Mouse (Mus musculus): ENCODE measurements around the gene Desi2. TPM values are rescaled to one million over a fixed set of nuclear protein-coding genes. Genes with fewer than 3 reads are reported as not detected.
"Not testable (repeated sequence)": the region's sequence is repeated elsewhere in the genome, so short reads cannot be mapped to it uniquely, and the experiment has no call there.

Gene Desi2
- total RNA-seq, 2 experiments from 2014 or later: 19.5 to 19.7 TPM

GRCm38 (mm10) chr1:178254598-178254997, 67.4 kb downstream of the Desi2 start:
- intact Hi-C loops (cut with DNase I): no loop called here
- DNase-seq (ENCODE audit: low spot score in 2 of 2): no peak

DNA sequence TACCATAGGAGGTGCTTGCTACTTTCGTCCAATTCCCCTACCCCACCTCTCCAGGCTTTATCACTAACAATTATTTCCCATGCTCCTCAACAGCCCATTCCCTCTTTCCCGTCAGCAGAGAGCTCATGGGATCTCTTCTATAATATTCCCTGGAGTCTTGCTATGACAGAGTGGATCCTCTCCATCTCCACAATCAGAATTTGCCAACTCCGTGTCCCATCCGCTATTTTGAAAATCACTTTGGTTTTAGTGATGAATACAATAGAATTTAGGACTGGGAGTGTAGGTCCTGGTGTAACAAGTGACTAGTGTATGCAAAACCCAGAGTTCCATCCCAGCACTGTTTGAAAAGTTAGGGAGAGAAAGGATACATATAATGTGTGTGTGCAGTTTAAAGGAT, 69.1 kb downstream of the Desi2 start:
- no peak for DNase-seq (ENCODE audit: low spot score in 2 of 2)
- intact Hi-C loops (cut with DNase I): no loop called here

DNA sequence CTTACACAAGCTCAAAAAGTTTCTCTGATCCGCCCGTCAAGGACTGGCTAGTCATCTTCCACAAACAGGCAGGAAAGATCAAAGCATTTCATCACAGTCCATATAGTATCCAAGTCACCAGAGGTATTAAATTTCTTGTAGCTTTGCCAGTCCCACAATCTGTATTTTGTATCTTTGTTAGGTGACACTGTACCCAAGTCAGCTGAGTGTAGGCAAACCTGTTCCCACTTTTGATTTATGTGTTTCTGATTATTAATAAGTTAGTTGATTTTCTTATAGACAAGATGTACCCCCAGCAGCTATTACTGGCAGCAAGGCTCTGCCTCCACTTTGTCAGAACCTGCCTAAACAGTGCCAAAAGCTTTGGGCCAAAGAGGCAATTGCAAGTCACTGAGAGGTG, 71.6 kb downstream of the Desi2 start:
- intact Hi-C loops (cut with DNase I): no loop called here
- DNase-seq (ENCODE audit: low spot score in 2 of 2): no peak

DNA sequence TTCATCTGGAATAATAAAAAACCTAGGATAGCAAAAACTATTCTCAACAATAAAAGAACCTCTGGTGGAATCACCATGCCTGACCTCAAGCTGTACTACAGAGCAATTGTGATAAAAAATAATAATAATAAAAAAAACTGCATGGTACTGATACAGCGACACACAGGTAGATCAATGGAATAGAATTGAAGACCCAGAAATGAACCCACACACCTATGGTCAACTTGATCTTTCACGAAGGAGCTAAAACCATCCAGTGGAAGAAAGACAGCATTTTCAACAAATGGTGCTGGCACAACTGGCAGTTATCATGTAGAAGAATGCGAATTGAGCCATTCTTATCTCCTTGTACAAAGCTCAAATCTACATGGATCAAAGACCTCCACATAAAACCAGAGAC, 78.2 kb downstream of the Desi2 start:
- intact Hi-C loops (cut with DNase I); DNase-seq (ENCODE audit: low spot score in 2 of 2): not testable (repeated sequence)

DNA sequence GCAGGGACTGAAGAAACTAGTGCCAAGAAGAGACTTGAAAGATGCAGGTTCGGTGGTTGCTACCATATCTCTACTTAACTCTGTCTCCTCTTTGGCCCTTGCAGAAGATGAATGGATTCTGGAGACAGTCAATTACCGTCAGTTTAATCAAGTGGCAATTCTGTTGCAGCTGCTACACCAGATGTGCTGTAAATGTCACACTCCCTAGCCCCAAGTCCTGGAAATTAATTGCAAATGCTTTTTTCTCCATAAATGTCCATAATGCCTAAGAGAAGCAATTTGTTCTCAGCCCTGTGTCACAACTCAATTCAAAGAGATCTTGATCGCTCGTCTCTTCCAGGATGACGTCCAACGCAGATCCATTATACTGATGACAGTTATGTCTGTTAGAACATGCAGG, 83.4 kb downstream of the Desi2 start:
- intact Hi-C loops (cut with DNase I): no loop called here
- no peak for DNase-seq (ENCODE audit: low spot score in 2 of 2)

DNA sequence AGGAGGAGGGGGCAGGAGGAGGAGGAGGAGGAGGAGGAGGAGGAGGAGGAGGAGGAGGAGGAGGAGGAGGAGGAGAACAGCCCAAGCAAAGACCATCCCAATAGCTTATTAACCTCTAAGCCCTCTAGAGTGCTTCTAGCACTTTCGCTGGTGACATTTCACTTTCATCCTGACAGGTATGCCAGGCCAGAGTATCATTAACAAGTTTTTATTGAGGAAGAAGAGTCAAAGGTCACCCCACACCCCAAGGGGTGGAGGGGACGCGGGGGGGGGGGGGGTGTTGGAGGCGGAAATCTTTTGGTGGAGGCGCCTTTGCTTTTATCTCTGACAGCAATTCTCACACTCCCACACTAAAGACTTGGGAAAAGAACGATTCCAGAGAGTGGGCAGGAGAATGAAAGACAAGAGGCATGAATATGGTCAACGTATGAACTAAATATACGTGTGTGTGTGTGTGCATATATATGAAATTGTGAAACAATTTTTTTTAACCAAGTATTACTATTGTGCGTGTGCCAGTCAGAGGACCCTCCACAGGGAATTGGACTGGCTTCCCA, 88.0 kb downstream of the Desi2 start:
- intact Hi-C loops (cut with DNase I): no loop called here
- DNase-seq (ENCODE audit: low spot score in 2 of 2): peak; percentile 7 to 74

DNA sequence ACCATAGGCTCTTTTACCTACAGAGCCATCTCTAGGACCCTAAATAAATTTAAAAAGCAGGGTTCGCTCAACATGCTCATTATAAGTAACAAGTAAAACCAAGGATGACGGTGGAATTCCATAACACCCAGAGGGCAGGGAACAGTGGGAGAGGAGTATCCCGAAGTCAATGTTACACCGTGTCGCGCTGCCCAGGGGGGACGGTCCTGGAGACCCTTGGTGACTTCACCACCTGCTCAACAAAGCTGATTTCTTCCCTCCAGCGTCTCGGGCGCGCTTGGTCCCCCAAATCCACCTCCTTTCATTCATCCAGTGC, 88.5 kb downstream of the Desi2 start:
- no peak for DNase-seq (ENCODE audit: low spot score in 2 of 2)
- intact Hi-C loops (cut with DNase I): no loop called here

DNA sequence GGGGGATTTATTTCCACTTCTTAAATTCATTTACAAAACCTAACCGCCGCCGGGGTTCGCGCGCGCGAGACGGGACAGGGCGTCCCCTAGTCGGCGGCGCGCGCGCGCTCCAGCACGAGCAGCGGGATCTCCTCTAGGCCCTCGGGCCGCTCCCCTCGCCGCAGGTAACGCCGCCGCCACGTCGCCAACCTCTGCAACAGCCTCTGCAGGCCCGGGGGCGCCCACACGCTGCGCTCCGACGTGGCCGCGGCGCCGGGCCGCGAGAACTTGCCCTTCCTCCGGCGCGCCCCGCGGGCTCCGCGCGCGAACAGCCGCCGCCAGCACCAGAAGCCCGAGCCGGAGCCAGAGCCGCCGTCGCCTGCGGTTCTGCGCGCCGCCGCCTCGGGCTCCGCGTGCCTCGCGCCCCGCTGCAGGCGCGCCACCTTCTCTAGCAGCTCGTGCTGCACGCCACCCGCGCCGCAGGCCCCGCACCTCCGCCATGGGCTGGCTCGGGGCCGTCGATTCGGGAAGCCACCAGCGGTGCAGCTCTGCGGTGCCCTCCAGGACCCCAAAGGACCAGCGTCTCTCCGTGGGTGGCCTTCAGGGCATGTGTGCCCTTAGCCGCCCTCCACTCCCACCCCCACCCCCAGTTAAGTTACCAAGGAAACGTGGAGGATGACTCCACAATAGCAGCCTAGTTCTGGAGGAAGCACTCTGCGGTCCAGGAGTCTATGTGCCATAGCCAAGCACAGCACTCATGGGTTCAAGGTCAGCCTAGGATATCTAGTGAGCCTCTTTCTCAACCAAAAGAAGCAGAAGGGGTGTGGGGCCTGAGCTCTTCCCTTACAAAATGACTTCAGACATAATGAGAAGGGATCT, 89.1 kb downstream of the Desi2 start:
- DNase-seq (ENCODE audit: low spot score in 2 of 2): peak; percentile 79 to 85
- intact Hi-C loops (cut with DNase I): no loop called here

DNA sequence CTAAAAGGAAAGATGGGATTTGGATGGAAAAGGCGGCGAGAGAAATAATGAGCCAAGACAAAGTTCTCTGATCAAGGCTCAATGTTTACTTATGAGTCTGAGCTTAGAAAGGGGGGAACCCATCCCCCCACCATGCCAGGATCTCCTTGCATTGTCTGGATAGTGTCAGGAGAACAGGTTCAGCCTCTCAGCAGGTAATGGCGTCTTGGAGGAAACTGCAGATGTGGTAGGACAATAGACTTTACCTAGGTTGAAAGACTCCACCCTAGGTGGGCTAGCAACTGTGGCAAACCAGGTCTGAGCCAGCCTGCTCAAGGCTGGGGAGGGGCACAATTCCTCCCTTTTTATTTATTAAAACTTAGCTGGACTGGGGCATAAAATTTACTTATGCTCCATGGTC, 96.1 kb downstream of the Desi2 start:
- intact Hi-C loops (cut with DNase I); DNase-seq (ENCODE audit: low spot score in 2 of 2): not testable (repeated sequence)

DNA sequence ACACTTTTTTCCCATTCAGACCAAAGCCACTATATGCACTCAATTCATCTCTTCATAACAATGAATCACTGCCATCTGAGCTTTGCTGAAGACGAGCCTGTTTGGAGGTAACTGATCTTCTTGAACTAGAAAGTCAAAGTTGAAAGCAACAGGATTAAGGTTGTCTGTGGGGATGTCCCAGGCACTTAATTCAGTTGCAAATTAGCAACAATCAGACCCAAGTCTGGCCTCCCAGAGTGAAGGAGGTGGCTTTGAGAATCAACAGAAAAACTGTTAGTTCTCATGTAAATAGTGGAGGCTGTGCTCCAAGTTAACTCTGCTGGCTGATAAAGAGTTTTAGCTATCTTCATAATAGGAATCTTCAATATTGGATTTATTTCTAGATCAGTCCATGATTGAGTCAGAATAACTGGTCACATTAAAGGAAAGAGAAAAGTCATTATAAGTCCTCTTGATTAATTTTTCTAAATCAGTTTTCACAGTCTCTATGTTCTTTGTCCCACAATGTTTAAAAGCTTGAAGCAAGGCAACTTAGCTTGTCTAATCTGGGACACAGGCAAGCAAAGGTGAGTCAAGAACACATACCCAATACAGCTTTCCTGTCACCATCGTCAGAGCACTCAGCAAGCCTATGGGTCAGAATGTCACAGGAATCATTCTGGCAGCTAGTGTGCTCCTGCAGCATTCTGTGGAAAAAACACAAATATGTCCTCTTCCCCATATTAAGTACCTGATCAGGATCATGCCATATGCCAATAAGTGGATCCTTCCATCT, 96.9 kb downstream of the Desi2 start:
- no peak for DNase-seq (ENCODE audit: low spot score in 2 of 2)
- intact Hi-C loops (cut with DNase I): no loop called here

- intact Hi-C loops (cut with DNase I): no loop called here
These were observed 100.5 kb downstream of the Desi2 start for GRCm38 (mm10) chr1:178287601-178288176.

GRCm38 (mm10) chr1:178291716-178292115, 104.5 kb downstream of the Desi2 start:
- intact Hi-C loops (cut with DNase I): no loop called here
- DNase-seq (ENCODE audit: low spot score in 2 of 2): no peak

More at GRCm38 (mm10) chr1:178287601-178288176, 100.5 kb downstream of the Desi2 start:
- no peak for DNase-seq (ENCODE audit: low spot score in 2 of 2)

DNA sequence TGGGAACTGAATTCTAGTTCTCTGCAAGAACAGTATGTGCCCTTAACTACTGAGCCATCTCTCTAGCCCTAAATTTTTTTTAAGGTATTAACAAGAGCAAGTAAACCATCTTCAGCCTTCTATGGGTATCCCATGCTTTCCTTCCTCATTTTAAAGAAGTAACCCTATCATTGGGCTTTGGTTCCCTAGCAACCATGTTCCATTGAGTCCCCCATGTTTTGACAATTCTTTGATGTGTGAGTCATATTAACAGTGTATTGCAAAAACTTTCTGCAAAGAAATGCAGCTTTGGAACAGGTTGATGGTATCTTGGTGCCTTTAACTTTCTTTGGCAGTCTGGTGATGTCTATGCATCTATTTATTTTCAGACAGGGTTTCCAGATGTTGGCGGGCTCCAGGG, 106.8 kb downstream of the Desi2 start:
- DNase-seq (ENCODE audit: low spot score in 2 of 2): peak in 1 of 2 experiments; percentile 9
- intact Hi-C loops (cut with DNase I): no loop called here

- DNase-seq (ENCODE audit: low spot score in 2 of 2): not testable (repeated sequence)
- intact Hi-C loops (cut with DNase I): loop anchor here (10.0 kb wide), 2 partner anchors 116 to 356 kb away; partner anchors contain the start of gene Desi2
These were observed 114.0 kb downstream of the Desi2 start for GRCm38 (mm10) chr1:178301261-178301660.

DNA sequence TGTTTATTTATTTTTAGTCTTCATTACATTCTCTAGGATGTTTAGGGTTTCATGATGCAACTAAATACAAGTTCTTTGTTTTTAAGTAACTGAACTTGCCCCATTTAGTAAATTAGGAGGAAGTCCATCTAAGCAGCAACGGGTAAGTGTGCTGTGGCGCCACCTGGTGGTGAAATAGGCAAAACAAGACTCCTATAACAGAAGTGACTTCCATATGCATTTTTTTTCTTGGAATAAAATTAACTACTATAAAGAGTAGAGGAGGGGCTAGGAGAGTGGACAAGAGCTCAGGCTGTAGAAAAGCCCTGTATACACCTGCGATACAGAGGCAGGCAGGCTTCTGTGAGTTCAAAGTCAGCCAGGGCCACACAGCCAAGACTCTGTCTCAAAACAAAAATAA, 116.2 kb downstream of the Desi2 start:
- DNase-seq (ENCODE audit: low spot score in 2 of 2): peak; percentile 76 to 77

More for the DNA sequence above, 116.2 kb downstream of the Desi2 start:
- intact Hi-C loops (cut with DNase I): loop anchor here (1.0 to 10.0 kb wide), 3 partner anchors 119 to 359 kb away; partner anchors contain the start of gene Desi2

Other genes with a start within 250 kb of the Desi2 start
- 1 to 10 TPM; 4.0 to 5.0 TPM for gene Catspere2, start 204.0 kb upstream of the Desi2 start, total RNA-seq (2021)
- 10 to 100 TPM; 29.8 to 33.8 TPM for gene Cox20, start 131.7 kb downstream of the Desi2 start, total RNA-seq (2021)
- gene Hnrnpu, start 150.4 kb downstream of the Desi2 start, total RNA-seq (2021): 100 to 1,000 TPM; 382 to 390 TPM
- gene Efcab2, start 218.7 kb downstream of the Desi2 start, total RNA-seq (2021): 10 to 100 TPM in 1 of 2 experiments, 1 to 10 TPM in 1; 8.0 to 11.5 TPM

All from left cerebral cortex, postnatal 25 days (tissue).